Mouse (Mus musculus): Measurements from ENCODE around the gene Lgals7. TPM values are rescaled to one million over a fixed set of nuclear protein-coding genes. Genes with fewer than 3 reads are reported as not detected.

Lgals7 gene
- total RNA-seq, 2 experiments from 2014 or later: 0.66 TPM; not detected in 1

Other genes with a start within 250 kb of the Lgals7 start
- gene Acp7, start 232.5 kb upstream of the Lgals7 start, total RNA-seq (2021): not detected
- gene Fbxo27, start 171.0 kb upstream of the Lgals7 start, total RNA-seq (2021): under 1 TPM; 0.34 to 0.76 TPM
- 1 to 10 TPM; 3.5 to 3.8 TPM for gene Fbxo17, start 147.0 kb upstream of the Lgals7 start, total RNA-seq (2021)
- gene Mrps12, start 122.0 kb upstream of the Lgals7 start, total RNA-seq (2021): 10 to 100 TPM; 43.8 to 44.0 TPM
- gene Sars2, start 121.9 kb upstream of the Lgals7 start, total RNA-seq (2021): 10 to 100 TPM; 12.3 to 14.0 TPM
- not detected for gene Ccer2, start 107.7 kb upstream of the Lgals7 start, total RNA-seq (2021)
- 10 to 100 TPM; 95.9 to 98.2 TPM for gene Sirt2, start 97.1 kb upstream of the Lgals7 start, total RNA-seq (2021)
- 10 to 100 TPM; 33.2 to 34.9 TPM for gene Nfkbib, start 96.3 kb upstream of the Lgals7 start, total RNA-seq (2021)
- under 1 TPM; 0.45 to 0.46 TPM for gene Rinl, start 74.9 kb upstream of the Lgals7 start, total RNA-seq (2021)
- gene Hnrnpl, start 55.3 kb upstream of the Lgals7 start, total RNA-seq (2021): 100 to 1,000 TPM; 110 to 131 TPM
- gene Ech1, start 38.6 kb upstream of the Lgals7 start, total RNA-seq (2021): 100 to 1,000 TPM; 227 to 344 TPM
- gene Lgals4, start 30.0 kb upstream of the Lgals7 start, total RNA-seq (2021): 1 to 10 TPM; 1.7 to 3.9 TPM
- under 1 TPM; 0.09 TPM for gene Capn12, start 17.6 kb downstream of the Lgals7 start, total RNA-seq (2021)
- gene Actn4, start 98.5 kb downstream of the Lgals7 start, total RNA-seq (2021): 10 to 100 TPM; 29.6 to 46.1 TPM
- 100 to 1,000 TPM; 128 TPM for gene Eif3k, start 118.0 kb downstream of the Lgals7 start, total RNA-seq (2021)
- gene Map4k1, start 118.2 kb downstream of the Lgals7 start, total RNA-seq (2021): under 1 TPM; 0.24 to 0.59 TPM

Data from gastrocnemius, adult 18-20 months (tissue).